Mouse (Mus musculus) kidney, embryonic 14.5 days (tissue): Measurements from ENCODE around the gene Pnrc2. TPM values are rescaled to one million over a fixed set of nuclear protein-coding genes. Genes with fewer than 3 reads are reported as not detected.

Experiments used
- ATAC-seq: fragments of 200-750 bp; cut with Nextera tagmentation; 2 replicates; pipeline ENCODE4 v1.8.0; 2017; ENCODE audit warnings: moderate number of reproducible peaks, mild to moderate bottlenecking, moderate TSS enrichment, moderate library complexity; ENCODE audit not compliant: low FRiP score, low TSS enrichment
- H3K27ac ChIP-seq: fragments of 300-500 bp; sonication (generic); 2 replicates; pipeline ENCODE4 v1.5.1; 2014; ENCODE audit warnings: low read depth, mild to moderate bottlenecking, low read length, moderate library complexity, mixed read lengths
- H3K27me3 ChIP-seq: fragments of 300-500 bp; sonication (generic); 2 replicates; pipeline ENCODE4 v1.6.1; 2014; ENCODE audit warnings: mild to moderate bottlenecking, low read length; ENCODE audit not compliant: control insufficient read depth, insufficient read depth
- H3K36me3 ChIP-seq: fragments of 300-500 bp; sonication (generic); 2 replicates; pipeline ENCODE4 v1.6.1; 2014; ENCODE audit warnings: low read length, mixed read lengths; ENCODE audit not compliant: control insufficient read depth, insufficient read depth
- H3K4me1 ChIP-seq: fragments of 300-500 bp; sonication (generic); 2 replicates; pipeline ENCODE4 v1.6.1; 2014; ENCODE audit warnings: low read length, mixed read lengths; ENCODE audit not compliant: control insufficient read depth, insufficient read depth
- H3K4me2 ChIP-seq: fragments of 300-500 bp; sonication (generic); replicated peaks from 2 replicates; pipeline ENCODE4 v1.6.1; 2014; ENCODE audit warnings: low read depth, mild to moderate bottlenecking, low read length
- H3K4me3 ChIP-seq: fragments of 300-500 bp; sonication (generic); 2 replicates; pipeline ENCODE4 v1.5.1; 2014; ENCODE audit warnings: mild to moderate bottlenecking, low read length
- H3K9ac ChIP-seq: fragments of 300-500 bp; sonication (generic); 2 replicates; pipeline ENCODE4 v1.6.1; 2014; ENCODE audit warnings: low read depth, mild to moderate bottlenecking, low read length, moderate library complexity
- H3K9me3 ChIP-seq: fragments of 300-500 bp; sonication (generic); 2 replicates; pipeline ENCODE4 v1.6.1; 2016; ENCODE audit warnings: low read length; ENCODE audit not compliant: control insufficient read depth
- WGBS: fragments of 180-500 bp; shearing (Covaris S2); extraction: QIAGEN DNeasy Blood & Tissue Kit; methylation state at CpG from one replicate; pipeline ENCODE4 v1.1.7; 2014; 5-methylcytosine and 5-hydroxymethylcytosine counted together
- polyA plus RNA-seq: library from polyadenylated mRNA; unstranded; fragments of >200 nt; fragmentation: Nextera tagmentation; extraction: Ambion mirVana; gene quantifications from 2 replicates; pipeline ENCODE4 v1.2.1, GENCODE M21; 2014

Gene Pnrc2
- polyA plus RNA-seq, 1 experiment from 2014 or later = 209 TPM

DNA sequence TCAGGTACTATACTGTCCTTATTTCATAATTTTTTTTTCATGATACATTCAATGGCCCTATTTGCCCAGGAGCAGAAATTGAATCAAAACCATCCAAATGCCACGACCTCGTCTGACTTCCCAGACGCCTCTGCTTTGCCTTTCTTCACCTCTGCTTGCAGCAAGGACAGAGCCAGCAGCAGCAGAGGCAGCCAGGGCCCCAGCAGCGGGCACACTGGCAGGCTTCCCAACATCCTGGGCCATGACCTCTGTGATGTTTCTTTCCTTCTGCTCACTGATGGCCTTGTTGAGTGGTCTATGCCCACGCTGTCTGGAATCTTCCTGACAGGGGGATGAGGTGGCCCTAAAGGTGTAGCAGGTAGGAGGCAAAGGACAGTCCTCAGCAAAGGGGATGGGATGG lies 26.1 kb downstream of the Pnrc2 start:
- H3K4me2 ChIP-seq = no peak overlapping the region
- no peak overlapping the region for H3K27ac ChIP-seq
- H3K9ac ChIP-seq = no peak overlapping the region
- no peaks in the 10 kb centered on the region for H3K9me3 ChIP-seq
- 66% methylated on average over 5 of the region's 5 CpGs for WGBS
- H3K4me3 ChIP-seq = no peak overlapping the region
- no peaks in the 10 kb centered on the region for H3K36me3 ChIP-seq
- no peak for ATAC-seq
- H3K27me3 ChIP-seq = no peaks in the 10 kb centered on the region
- H3K4me1 ChIP-seq = peaks cover 3% of the 10 kb centered on the region; the same call in 1 of the 2 replicates

- Histone ChIP-seq H3K36me3 (no peaks in the 10 kb centered on the region), H3K4me2 (no peak overlapping the region), H3K27ac (no peak overlapping the region), H3K4me3 (no peak overlapping the region), H3K4me1 (no peaks in the 10 kb centered on the region), H3K27me3 (no peaks in the 10 kb centered on the region), H3K9me3 (no peaks in the 10 kb centered on the region), H3K9ac (no peak overlapping the region)
- ATAC-seq = no peak
- WGBS = 89% methylated on average over 6 of the region's 6 CpGs
These were observed 29.2 kb downstream of the Pnrc2 start for GRCm38 (mm10) chr4:135844400-135844799.

- Histone ChIP-seq H3K4me2 (no peak overlapping the region), H3K4me3 (no peak overlapping the region), H3K9ac (no peak overlapping the region), H3K27me3 (no peaks in the 10 kb centered on the region), H3K4me1 (no peaks in the 10 kb centered on the region), H3K36me3 (no peaks in the 10 kb centered on the region), H3K27ac (no peak overlapping the region), H3K9me3 (no peaks in the 10 kb centered on the region)
- no peak for ATAC-seq
- 63% methylated on average over 21 of the region's 21 CpGs for WGBS
These were observed 34.2 kb downstream of the Pnrc2 start for GRCm38 (mm10) chr4:135839293-135840011.

DNA sequence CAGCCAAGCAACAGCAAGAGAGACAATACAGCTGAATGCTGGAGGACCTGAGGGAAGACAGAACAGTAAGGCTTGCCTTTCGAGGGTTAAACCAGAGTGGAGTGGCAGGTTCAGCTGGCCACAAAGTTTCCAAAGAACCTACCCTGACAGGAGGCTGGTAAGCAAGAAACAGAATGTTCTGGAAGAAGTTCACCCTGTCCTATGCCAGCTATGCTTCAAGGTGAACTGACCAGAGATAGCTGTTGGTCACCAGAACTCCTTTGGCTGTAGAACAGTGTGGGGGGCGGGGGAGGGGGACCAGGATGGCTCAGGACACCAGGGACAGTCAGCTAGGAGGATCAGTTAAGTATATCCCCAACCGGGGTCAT lies 34.7 kb downstream of the Pnrc2 start:
- H3K9me3 ChIP-seq = no peaks in the 10 kb centered on the region
- H3K9ac ChIP-seq = no peak overlapping the region
- WGBS = 80% methylated on average over 3 of the region's 3 CpGs
- H3K27ac ChIP-seq = no peak overlapping the region
- no peak overlapping the region for H3K4me2 ChIP-seq
- no peaks in the 10 kb centered on the region for H3K27me3 ChIP-seq
- H3K4me1 ChIP-seq = no peaks in the 10 kb centered on the region
- no peak for ATAC-seq
- no peaks in the 10 kb centered on the region for H3K36me3 ChIP-seq
- no peak overlapping the region for H3K4me3 ChIP-seq

DNA sequence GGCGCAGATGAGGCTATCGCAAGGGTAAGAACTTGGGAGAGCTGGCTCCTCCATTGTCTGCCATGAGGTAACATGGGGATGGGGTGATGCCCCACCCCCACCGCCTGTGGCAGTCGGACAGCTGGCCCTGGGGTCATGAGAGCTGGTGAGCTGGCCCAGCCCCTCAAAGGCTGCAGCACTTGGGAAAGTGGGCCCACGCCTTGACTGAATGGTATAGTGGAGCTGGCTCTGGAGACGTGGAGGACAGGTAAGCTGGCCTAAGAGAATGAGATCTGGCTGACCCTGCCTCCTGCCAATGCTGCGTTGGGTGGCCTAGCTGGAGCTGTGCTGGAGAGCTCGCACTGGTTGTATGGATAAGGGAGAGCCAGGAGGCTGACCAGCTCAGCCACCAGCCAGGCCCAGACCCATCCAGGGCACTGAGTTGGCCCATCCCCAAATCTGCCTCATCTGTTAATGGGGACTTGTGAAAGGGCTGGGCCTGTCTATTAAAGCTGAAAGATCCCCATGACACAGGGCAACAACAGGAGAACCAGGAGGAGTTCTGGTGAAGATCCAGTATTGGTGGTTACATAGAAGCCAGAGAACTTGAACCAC lies 39.4 kb downstream of the Pnrc2 start:
- Histone ChIP-seq H3K27ac (no peak overlapping the region), H3K9ac (no peak overlapping the region), H3K4me3 (no peak overlapping the region), H3K4me2 (no peak overlapping the region), H3K4me1 (0 out of 2 replicates have a peak, but pooled peaks cover 4% of the 10 kb centered on the region), H3K36me3 (no peaks in the 10 kb centered on the region), H3K9me3 (no peaks in the 10 kb centered on the region), H3K27me3 (no peaks in the 10 kb centered on the region)
- 78% methylated on average over 8 of the region's 8 CpGs for WGBS
- ATAC-seq = no peak

GRCm38 (mm10) chr4:135833301-135834123 lies 40.1 kb downstream of the Pnrc2 start:
- H3K4me3 ChIP-seq = no peak overlapping the region
- H3K4me1 ChIP-seq = peaks cover 11% of the 10 kb centered on the region
- 0 out of 2 replicates have a peak overlapping the region, but pooled peaks have one; percentile 7 for H3K9ac ChIP-seq
- no peaks in the 10 kb centered on the region for H3K36me3 ChIP-seq
- no peak for ATAC-seq
- H3K27ac ChIP-seq = 0 out of 2 replicates have a peak overlapping the region, but pooled peaks have one; percentile 24
- H3K4me2 ChIP-seq = no peak overlapping the region
- no peaks in the 10 kb centered on the region for H3K27me3 ChIP-seq
- H3K9me3 ChIP-seq = no peaks in the 10 kb centered on the region
- 49% methylated on average over 12 of the region's 12 CpGs for WGBS

GRCm38 (mm10) chr4:135832070-135832469 lies 41.6 kb downstream of the Pnrc2 start:
- Histone ChIP-seq H3K4me3 (no peak overlapping the region), H3K27me3 (no peaks in the 10 kb centered on the region), H3K27ac (no peak overlapping the region), H3K36me3 (no peaks in the 10 kb centered on the region), H3K9me3 (no peaks in the 10 kb centered on the region), H3K4me2 (no peak overlapping the region), H3K9ac (no peak overlapping the region), H3K4me1 (peaks cover 13% of the 10 kb centered on the region)
- ATAC-seq = no peak
- 70% methylated on average over 11 of the region's 11 CpGs for WGBS

GRCm38 (mm10) chr4:135828491-135828890 lies 45.2 kb downstream of the Pnrc2 start:
- H3K4me2 ChIP-seq = peak overlapping the region; percentile 17
- 0 out of 2 replicates have a peak overlapping the region, but pooled peaks have one; percentile 24 for H3K9ac ChIP-seq
- no peak overlapping the region for H3K4me3 ChIP-seq

More at GRCm38 (mm10) chr4:135828491-135828890, 45.2 kb downstream of the Pnrc2 start:
- H3K4me1 ChIP-seq = peaks cover 13% of the 10 kb centered on the region
- no peaks in the 10 kb centered on the region for H3K36me3 ChIP-seq
- peak overlapping the region; percentile 80 for H3K27ac ChIP-seq
- peak; percentile 61; the same call in 1 of the 2 replicates for ATAC-seq
- 24% methylated on average over 11 of the region's 11 CpGs for WGBS
- H3K9me3 ChIP-seq = no peaks in the 10 kb centered on the region
- no peaks in the 10 kb centered on the region for H3K27me3 ChIP-seq
